Mouse (Mus musculus) neural tube, embryonic 14.5 days (tissue): ENCODE measurements around the gene Lrrc51. TPM values are rescaled to one million over a fixed set of nuclear protein-coding genes. Genes with fewer than 3 reads are reported as not detected.
"Not testable (repeated sequence)": the region's sequence is repeated elsewhere in the genome, so short reads cannot be mapped to it uniquely, and the experiment has no call there.

Experiments used
- ATAC-seq: fragments of 200-750 bp; cut with Nextera tagmentation; 2 replicates; pipeline ENCODE4 v1.8.0; 2017; ENCODE audit warnings: low read depth, mild to moderate bottlenecking, moderate TSS enrichment, moderate library complexity
- H3K27ac ChIP-seq: fragments of 300-500 bp; sonication (generic); 2 replicates; pipeline ENCODE4 v1.5.1; 2014; ENCODE audit warnings: low read depth, mild to moderate bottlenecking, control low read depth, low read length, moderate library complexity, mixed read lengths
- H3K27me3 ChIP-seq: fragments of 300-500 bp; sonication (generic); 2 replicates; pipeline ENCODE4 v1.6.1; 2014; ENCODE audit warnings: low read length; ENCODE audit not compliant: control insufficient read depth, insufficient read depth
- H3K36me3 ChIP-seq: fragments of 300-500 bp; sonication (generic); 2 replicates; pipeline ENCODE4 v1.6.1; 2014; ENCODE audit warnings: low read length, mixed read lengths; ENCODE audit not compliant: control insufficient read depth, insufficient read depth
- H3K4me1 ChIP-seq: fragments of 300-500 bp; sonication (generic); 2 replicates; pipeline ENCODE4 v1.6.1; 2014; ENCODE audit warnings: low read length; ENCODE audit not compliant: control insufficient read depth, insufficient read depth
- H3K4me2 ChIP-seq: fragments of 300-500 bp; sonication (generic); 2 replicates; pipeline ENCODE4 v1.6.1; 2014; ENCODE audit warnings: mild to moderate bottlenecking, low read depth, low read length, control low read depth
- H3K4me3 ChIP-seq: fragments of 300-500 bp; sonication (generic); 2 replicates; pipeline ENCODE4 v1.5.1; 2014; ENCODE audit warnings: low read depth, low read length, control low read depth, mixed read lengths
- H3K9ac ChIP-seq: fragments of 300-500 bp; sonication (generic); replicated peaks from 2 replicates; pipeline ENCODE4 v1.6.1; 2014; ENCODE audit warnings: low read depth, mild to moderate bottlenecking, control low read depth, low read length, mixed read lengths
- H3K9me3 ChIP-seq: fragments of 300-500 bp; sonication (generic); 2 replicates; pipeline ENCODE4 v1.6.1; 2016; ENCODE audit warnings: low read length; ENCODE audit not compliant: control insufficient read depth
- WGBS: fragments of 180-500 bp; shearing (Covaris S2); extraction: QIAGEN DNeasy Blood & Tissue Kit; methylation state at CpG from one replicate; pipeline ENCODE4 v1.1.7; 2014; 5-methylcytosine and 5-hydroxymethylcytosine counted together
- polyA plus RNA-seq: library from polyadenylated mRNA; unstranded; fragments of >200 nt; fragmentation: Nextera tagmentation; extraction: Ambion mirVana; gene quantifications from 2 replicates; pipeline ENCODE4 v1.2.1, GENCODE M21; 2014

Lrrc51 gene
- polyA plus RNA-seq, 1 experiment from 2014 or later: 8.3 TPM

GRCm38 (mm10) chr7:101932551-101932950, 1.1 kb downstream of the Lrrc51 start:
- no peak for ATAC-seq
- H3K9ac ChIP-seq: no peak overlapping the region
- H3K27ac ChIP-seq: no peak overlapping the region
- H3K27me3 ChIP-seq: no peaks in the 10 kb centered on the region
- H3K4me3 ChIP-seq: no peak overlapping the region; the same call in 1 of the 2 replicates
- WGBS: 83% methylated on average over 1 of the region's 1 CpGs
- no peak overlapping the region for H3K4me2 ChIP-seq
- H3K4me1 ChIP-seq: peaks cover 16% of the 10 kb centered on the region; the same call in 1 of the 2 replicates
- H3K9me3 ChIP-seq: no peaks in the 10 kb centered on the region
- no peaks in the 10 kb centered on the region for H3K36me3 ChIP-seq

GRCm38 (mm10) chr7:101928093-101928492, 5.6 kb downstream of the Lrrc51 start:
- ATAC-seq: no peak
- H3K36me3 ChIP-seq: no peaks in the 10 kb centered on the region
- H3K4me3 ChIP-seq: no peak overlapping the region
- WGBS: 89% methylated on average over 3 of the region's 3 CpGs
- peaks cover 4% of the 10 kb centered on the region; the same call in 1 of the 2 replicates for H3K4me1 ChIP-seq
- H3K9me3 ChIP-seq: no peaks in the 10 kb centered on the region
- H3K9ac ChIP-seq: no peak overlapping the region
- no peaks in the 10 kb centered on the region for H3K27me3 ChIP-seq
- H3K4me2 ChIP-seq: no peak overlapping the region
- H3K27ac ChIP-seq: no peak overlapping the region

GRCm38 (mm10) chr7:101925892-101926291, 7.8 kb downstream of the Lrrc51 start:
- ATAC-seq, H3K27ac ChIP-seq, H3K4me3 ChIP-seq, H3K4me2 ChIP-seq, H3K4me1 ChIP-seq, H3K27me3 ChIP-seq, H3K9me3 ChIP-seq, H3K9ac ChIP-seq, H3K36me3 ChIP-seq: not testable (repeated sequence)

GRCm38 (mm10) chr7:101918071-101918470, 15.6 kb downstream of the Lrrc51 start:
- Histone ChIP-seq H3K9me3 (no peaks in the 10 kb centered on the region), H3K4me3 (no peak overlapping the region), H3K4me1 (no peaks in the 10 kb centered on the region), H3K27ac (no peak overlapping the region), H3K4me2 (no peak overlapping the region), H3K27me3 (no peaks in the 10 kb centered on the region), H3K9ac (no peak overlapping the region), H3K36me3 (peaks cover 5% of the 10 kb centered on the region; the same call in 1 of the 2 replicates)
- WGBS: 19% methylated on average over 1 of the region's 1 CpGs
- ATAC-seq: peak; percentile 86

GRCm38 (mm10) chr7:101911982-101912381, 21.7 kb downstream of the Lrrc51 start:
- no peak for ATAC-seq
- Histone ChIP-seq H3K4me2 (no peak overlapping the region), H3K27ac (no peak overlapping the region), H3K27me3 (no peaks in the 10 kb centered on the region), H3K4me1 (peaks cover 3% of the 10 kb centered on the region; the same call in 1 of the 2 replicates), H3K9ac (no peak overlapping the region), H3K9me3 (no peaks in the 10 kb centered on the region), H3K4me3 (no peak overlapping the region), H3K36me3 (peaks cover 25% of the 10 kb centered on the region)
- 64% methylated on average over 3 of the region's 3 CpGs for WGBS

- Histone ChIP-seq H3K4me3 (no peak overlapping the region), H3K4me1 (peaks cover 10% of the 10 kb centered on the region; the same call in 1 of the 2 replicates), H3K9me3 (no peaks in the 10 kb centered on the region), H3K4me2 (no peak overlapping the region), H3K27me3 (no peaks in the 10 kb centered on the region), H3K36me3 (peaks cover 25% of the 10 kb centered on the region), H3K9ac (no peak overlapping the region), H3K27ac (no peak overlapping the region)
- ATAC-seq: no peak
- WGBS: 78% methylated on average over 4 of the region's 4 CpGs
These were observed 23.6 kb downstream of the Lrrc51 start for GRCm38 (mm10) chr7:101910138-101910537.

- H3K4me2 ChIP-seq: no peak overlapping the region
- H3K27ac ChIP-seq: no peak overlapping the region
- no peaks in the 10 kb centered on the region for H3K27me3 ChIP-seq
- WGBS: 70% methylated on average over 3 of the region's 4 CpGs
- H3K4me1 ChIP-seq: peaks cover 10% of the 10 kb centered on the region; the same call in 1 of the 2 replicates
- H3K9ac ChIP-seq: no peak overlapping the region
- no peak for ATAC-seq
- H3K9me3 ChIP-seq: no peaks in the 10 kb centered on the region
- H3K4me3 ChIP-seq: no peak overlapping the region
- H3K36me3 ChIP-seq: peaks cover 23% of the 10 kb centered on the region
These were observed 25.3 kb downstream of the Lrrc51 start for GRCm38 (mm10) chr7:101908367-101908766.

GRCm38 (mm10) chr7:101906696-101907095, 27.0 kb downstream of the Lrrc51 start:
- Histone ChIP-seq H3K27me3 (no peaks in the 10 kb centered on the region), H3K4me2 (peak overlapping the region; percentile 82), H3K4me1 (peaks cover 10% of the 10 kb centered on the region; the same call in 1 of the 2 replicates), H3K36me3 (peaks cover 12% of the 10 kb centered on the region), H3K27ac (no peak overlapping the region), H3K9ac (peak overlapping the region; percentile 87; the same call in 1 of the 2 replicates), H3K4me3 (peak overlapping the region; percentile 81), H3K9me3 (no peaks in the 10 kb centered on the region)
- ATAC-seq: no peak
- 79% methylated on average over 8 of the region's 8 CpGs for WGBS

- 17% methylated on average over 11 of the region's 11 CpGs for WGBS
- Histone ChIP-seq H3K4me2 (peak within 1 kb of the TSS; percentile 85), H3K9me3 (no peaks in the 10 kb centered on the region), H3K4me1 (peaks cover 10% of the 10 kb centered on the region; the same call in 1 of the 2 replicates), H3K9ac (peak within 1 kb of the TSS; percentile 87), H3K27ac (peak within 1 kb of the TSS; percentile 95), H3K4me3 (peak within 1 kb of the TSS; percentile 81), H3K27me3 (no peaks in the 10 kb centered on the region), H3K36me3 (peaks cover 12% of the 10 kb centered on the region)
- no peak for ATAC-seq
These were observed 27.4 kb downstream of the Lrrc51 start, which contains the start of gene Tomt for GRCm38 (mm10) chr7:101906287-101906681. TSS of gene Tomt (minus strand) at chr7:101906359.
